Mouse (Mus musculus) right cerebral cortex, postnatal 36 days (tissue): ENCODE data around the gene Tdpoz3.
"Not testable (repeated sequence)": the region's sequence is repeated elsewhere in the genome, so short reads cannot be mapped to it uniquely, and the experiment has no call there.

Experiments used
- DNase-seq, 2 experiments: peaks; one replicate each; pipeline ENCODE4 v3.0.0; 2022; ENCODE audit warnings: low spot score in 2 of 2, mixed read lengths in 1 of 2

The Tdpoz3 gene

DNA sequence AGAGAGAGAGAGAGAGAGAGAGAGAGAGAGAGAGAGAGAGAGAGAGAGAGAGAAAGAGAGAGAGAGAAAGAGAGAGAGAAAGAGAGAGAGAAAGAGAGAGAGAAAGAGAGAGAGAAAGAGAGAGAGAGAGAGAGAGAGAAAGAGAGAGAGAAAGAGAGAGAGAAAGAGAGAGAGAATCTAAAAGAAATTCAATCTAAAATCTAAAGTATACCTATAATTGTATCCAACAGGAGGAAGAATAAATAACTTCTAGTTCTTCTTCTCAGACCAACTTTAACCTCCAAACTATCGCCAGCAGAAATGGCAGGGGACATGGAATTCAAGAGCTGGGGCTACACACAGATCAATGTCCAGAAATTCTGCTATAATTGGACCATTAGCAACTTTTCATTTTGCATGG, at the start of gene Tdpoz3:
TSS of gene Tdpoz3 (plus strand) at position 301 of the 400 bp plus-strand sequence.
- DNase-seq = not testable (repeated sequence)

DNA sequence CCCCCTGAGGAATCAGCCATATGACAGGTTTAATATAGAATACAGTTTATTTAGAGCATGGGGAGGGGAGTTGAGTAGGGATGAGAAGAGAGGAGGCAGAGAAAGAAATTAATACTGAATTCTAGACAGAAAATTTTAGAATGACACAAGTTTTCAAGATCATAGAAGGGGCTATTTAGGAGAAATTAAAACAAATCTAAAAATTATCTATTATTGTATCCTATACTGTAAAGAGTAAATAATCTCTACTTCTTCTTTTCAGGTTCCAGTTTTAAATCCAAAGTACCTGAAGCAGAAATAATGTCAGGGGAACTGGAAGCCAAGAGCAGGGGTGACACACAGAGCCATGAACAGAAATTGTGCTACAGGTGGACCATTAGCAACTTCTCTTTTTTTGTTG, 29.7 kb upstream of the Tdpoz3 start, which contains the start of gene Tdpoz4:
TSS of gene Tdpoz4 (plus strand) at position 301 of the 400 bp plus-strand sequence.
- not testable (repeated sequence) for DNase-seq

DNA sequence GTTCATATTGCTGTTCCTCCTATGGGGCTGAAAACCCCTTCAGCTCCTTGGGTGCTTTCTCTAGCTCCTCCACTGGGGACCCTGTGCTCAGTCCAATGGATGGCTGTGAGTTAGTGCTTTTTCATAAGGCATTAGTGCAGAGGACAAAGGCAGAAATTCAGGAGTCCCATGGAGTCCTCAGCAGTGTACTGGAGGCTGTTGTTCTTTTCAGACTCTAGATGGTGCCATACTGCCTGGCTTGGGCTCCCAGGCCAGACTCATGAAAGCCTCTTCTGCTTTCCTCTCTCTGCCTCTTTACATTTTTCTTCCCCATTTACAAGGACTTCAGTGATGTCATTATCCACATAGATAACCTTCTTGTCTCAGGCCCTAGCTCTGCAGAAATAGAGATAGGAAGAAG, 12.5 kb upstream of the Tdpoz3 start:
- DNase-seq = not testable (repeated sequence)

DNA sequence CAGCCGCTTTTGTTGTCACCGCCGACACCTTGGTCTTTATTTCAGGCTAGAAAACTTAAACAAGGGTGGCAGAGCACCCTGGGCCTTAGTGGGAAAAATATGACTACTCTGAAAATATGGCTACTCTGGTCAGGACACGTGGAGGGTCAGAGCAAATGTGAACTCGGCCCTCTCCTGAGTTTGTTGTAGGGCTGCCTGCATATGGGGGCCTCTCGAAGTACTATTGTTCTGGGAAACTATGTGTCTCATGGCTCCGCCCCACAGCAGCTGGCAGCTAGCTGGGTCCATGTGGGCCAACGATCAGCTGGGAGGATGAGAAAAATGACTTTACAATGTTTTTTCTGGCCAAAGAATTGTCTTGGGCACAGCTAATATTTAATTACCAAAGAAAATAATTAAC, 33.1 kb downstream of the Tdpoz3 start:
- not testable (repeated sequence) for DNase-seq

DNA sequence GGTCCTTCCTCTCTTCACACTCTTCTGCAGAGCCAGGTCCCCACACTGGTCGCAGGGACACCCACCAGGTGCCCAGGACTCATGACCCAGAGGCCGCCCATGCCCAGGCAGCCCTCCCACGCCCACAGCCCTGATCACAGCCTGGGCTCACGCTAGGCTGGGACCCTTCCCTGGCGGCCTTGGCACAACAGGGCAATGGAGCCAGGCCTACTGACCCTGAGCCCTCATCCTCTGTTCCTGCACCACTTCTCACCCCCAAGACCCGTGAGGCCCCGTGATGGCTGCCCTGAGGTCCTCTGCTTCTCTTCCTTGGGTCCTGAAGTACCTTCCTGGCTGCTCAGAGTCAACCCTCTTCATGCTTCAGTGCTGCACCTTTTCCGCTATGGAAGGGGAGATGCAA, 44.8 kb downstream of the Tdpoz3 start:
- DNase-seq = not testable (repeated sequence)
